Mouse (Mus musculus) liver, postnatal 0 days (tissue): ENCODE results near the gene Ccdc73.

ENCODE experiments used
- CTCF ChIP-seq: sonication (generic); IDR thresholded peaks from 2 replicates; pipeline ENCODE4 v1.5.1; 2016; ENCODE audit warnings: antibody characterized with exemption, low read depth
- EP300 ChIP-seq: IDR thresholded peaks from 2 replicates; pipeline ENCODE4 v1.6.1; 2016; ENCODE audit warnings: antibody characterized with exemption, low read depth, mild to moderate bottlenecking

DNA sequence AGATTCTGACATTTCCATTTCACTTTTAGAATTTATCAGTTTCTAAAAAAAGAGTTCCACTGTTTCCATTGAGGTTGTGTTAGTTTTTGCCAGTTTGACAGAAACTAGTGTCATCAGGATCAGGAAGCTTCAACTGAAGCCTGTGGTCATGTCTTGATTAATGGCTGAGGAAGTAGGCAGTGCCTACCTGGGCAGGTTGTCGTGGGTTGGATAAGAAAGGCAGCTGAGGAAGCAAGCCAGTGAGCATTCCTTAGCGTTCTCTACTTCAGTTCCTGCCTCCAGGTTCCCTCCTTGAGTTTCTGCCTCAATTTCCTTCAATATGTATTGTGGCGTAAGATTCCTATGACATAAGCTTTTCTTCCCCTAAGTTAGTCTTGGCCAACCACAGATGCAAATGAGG, 118.2 kb downstream of the Ccdc73 start:
- TF ChIP-seq CTCF (no peak), EP300 (no peak)
